Mouse (Mus musculus): Measurements from ENCODE around the gene Rrnad1.

- no peak for TF ChIP-seq POLR2A (IDR thresholded peaks at IDR 0.05; ENCODE audit: borderline replicate concordance, extremely low read depth, insufficient read depth, insufficient read length, poor library complexity, severe bottlenecking)
- TF ChIP-seq CTCF (IDR thresholded peaks at IDR 0.05; ENCODE audit: borderline replicate concordance, extremely low read depth, insufficient read depth, insufficient read length) = no peak
Observed at GRCm38 (mm10) chr3:87906981-87907857, 23.3 kb downstream of the Rrnad1 start.

All from brain, embryonic 14.5 days (tissue).